Mouse (Mus musculus) right cerebral cortex, postnatal 25 days (tissue): ENCODE results near the gene Txndc15.

Experiments used
- DNase-seq: peaks from one replicate; pipeline ENCODE4 v3.0.0; 2022

Txndc15 gene

DNA sequence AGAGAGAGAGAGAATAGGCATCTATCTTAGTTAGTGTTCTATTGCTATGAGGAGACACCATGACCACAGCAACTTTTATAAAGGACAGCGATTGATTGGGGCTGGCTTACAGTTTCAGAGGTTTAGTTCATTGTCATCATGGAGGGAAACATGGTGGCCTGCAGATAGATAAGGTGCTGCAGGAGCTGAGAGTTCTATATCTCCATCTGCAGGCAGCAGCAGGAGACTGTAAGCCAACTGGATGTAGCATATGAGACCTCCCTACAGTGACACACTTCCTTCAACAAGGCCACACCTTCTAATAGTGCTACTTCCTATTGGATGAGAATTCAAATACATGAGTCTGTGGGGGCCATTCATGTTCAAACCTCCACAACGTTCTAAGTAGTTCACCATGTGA lies 17.7 kb downstream of the Txndc15 start:
- no peak for DNase-seq

DNA sequence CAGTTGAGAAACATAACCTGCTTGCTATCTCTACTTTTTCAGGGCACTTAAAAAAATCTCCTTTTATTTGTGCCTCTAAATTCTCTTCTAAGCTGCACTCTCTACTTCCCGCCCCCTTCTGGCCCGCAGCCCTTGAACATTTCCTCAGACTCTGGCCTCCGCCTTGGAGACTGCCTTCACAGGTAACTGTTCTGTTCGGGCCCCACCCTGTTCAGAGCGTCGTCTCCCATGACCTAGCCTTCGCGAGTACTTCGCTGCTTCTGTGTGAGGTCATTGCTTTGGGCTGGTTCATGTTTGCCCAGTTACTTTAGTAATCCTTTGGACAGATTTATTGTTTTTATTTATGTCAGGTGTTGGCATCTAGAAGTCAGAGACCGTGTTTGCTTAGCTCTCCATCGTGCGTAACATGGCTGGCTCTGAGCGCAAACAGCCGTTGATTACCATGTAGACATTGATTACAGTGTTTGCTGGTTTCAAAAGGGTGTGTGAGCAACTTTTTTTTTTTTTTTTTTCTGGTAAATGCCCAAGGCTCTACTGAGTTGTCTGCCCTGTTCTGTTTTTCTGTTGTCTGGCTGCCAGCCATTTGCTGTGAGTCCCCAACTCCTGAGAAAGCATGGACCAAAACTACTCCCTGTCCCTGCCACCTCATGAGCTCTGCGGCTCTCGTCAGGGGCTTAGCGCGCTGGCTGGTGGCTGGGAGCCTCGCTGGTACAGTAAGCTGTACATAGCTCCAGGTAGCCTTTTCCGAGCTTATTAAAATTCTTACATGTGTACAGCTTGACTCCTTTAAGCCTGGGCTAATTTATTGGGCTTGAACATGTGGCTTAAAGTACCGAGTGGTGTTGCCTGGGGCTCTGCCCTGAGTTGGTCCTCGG lies 19.4 kb downstream of the Txndc15 start:
- DNase-seq = no peak

DNA sequence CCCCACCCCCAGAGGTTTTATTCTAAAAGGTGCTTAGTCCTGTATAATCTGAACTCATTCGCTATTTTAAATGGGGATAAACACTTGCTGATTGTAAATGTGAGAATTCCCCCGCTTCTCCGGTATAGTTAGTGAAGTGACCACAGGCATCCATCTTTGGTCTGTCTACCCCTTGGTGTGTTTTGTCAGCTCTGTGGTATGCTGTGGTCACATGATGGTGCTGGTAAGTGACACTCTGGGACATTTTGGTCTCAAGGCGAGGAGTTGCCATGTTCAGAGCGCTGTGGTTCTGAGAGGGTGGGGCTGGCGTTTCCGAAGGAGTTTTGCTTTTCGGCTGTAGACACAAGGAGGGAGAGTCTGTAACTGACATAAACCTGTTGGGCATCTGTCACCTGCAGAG lies 23.4 kb downstream of the Txndc15 start:
- no peak for DNase-seq

DNA sequence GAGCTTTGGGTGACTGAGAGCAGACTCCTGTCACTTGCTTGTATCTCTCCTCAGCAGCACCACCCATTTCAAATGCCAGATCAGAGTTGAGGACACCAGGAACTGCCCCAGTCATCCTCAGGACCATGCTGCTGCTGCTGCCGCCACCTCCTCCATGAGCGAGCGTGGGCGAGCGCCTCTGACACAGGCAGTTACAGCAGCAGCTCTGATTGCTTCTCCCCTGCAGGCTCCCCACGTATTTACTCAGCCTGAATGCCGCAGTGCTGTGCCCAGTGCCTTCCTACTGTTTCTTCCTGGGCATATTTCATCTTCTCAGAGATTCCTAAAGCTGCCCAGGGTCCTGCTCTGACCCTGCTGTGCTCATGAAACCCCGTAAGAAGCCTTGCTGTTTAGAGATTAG lies 27.9 kb downstream of the Txndc15 start:
- no peak for DNase-seq

- no peak for DNase-seq
Observed at GRCm38 (mm10) chr13:55754380-55754779, 39.9 kb downstream of the Txndc15 start.

DNA sequence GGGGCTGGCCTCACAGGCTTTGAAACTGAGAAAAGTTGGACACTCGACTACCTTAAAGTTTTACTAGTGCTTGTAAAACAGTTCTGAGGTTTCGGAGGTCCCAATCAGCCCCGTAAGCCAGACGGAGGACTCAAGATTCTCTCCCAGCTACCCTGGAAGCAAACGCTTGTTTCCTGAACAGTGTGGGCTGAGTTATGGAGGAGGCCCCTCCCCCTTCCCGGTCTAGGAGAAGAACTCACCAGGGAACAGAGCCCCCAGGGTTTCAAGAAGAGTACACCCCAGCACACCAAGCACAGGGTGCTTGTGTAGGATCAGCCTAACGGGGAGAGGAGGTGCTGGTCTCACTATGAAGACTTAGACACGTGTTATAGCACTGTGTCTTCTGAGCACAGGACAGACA lies 42.3 kb downstream of the Txndc15 start:
- DNase-seq = no peak

- DNase-seq = no peak
Observed at GRCm38 (mm10) chr13:55757645-55758044, 43.2 kb downstream of the Txndc15 start.

DNA sequence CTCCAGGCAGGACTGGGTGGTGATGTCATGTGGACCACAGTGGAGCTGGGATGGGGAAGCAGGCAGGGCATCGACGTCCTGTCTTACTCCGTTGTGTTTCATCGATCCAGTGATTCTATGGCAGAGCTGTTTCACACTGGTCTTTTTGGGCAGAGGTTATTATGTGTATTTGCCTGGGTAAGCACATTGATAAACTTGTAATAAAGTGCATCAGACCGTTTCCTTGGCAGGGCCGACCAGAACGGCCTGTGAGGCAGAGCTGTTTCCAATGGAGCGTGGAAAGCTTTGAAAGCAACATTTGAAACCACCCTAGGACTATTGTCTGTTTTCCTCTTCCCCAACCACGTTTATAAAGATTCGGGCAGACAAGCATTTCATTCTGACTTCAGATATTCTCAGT lies 46.1 kb downstream of the Txndc15 start:
- no peak for DNase-seq

DNA sequence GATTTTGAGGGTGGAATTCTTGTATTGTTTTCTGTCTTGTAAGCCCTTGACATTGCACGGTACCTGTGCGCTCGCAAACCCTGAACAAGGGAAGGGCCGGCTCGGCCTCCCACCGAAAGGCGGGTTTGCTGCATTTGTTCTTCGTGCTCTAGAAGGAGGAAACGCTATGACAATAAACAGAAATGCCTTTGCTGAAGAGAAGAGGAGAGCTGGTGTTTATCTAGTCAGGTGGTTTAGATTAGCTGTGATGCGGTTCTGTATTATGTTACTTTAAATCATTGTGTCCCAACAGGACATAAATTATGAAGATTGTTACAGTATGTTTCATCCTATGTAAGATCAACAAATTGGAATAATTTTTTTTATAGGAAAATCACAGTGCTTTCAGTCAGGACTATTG lies 47.0 kb downstream of the Txndc15 start:
- no peak for DNase-seq

GRCm38 (mm10) chr13:55774352-55774751 lies 59.9 kb downstream of the Txndc15 start:
- DNase-seq = no peak

GRCm38 (mm10) chr13:55775056-55775455 lies 60.6 kb downstream of the Txndc15 start:
- DNase-seq = no peak
